Mouse (Mus musculus) thymus, adult 2 months (tissue): ENCODE data around the gene Lgals4.

Experiments
- CTCF ChIP-seq: fragments of 200-500 bp; IDR thresholded peaks from 2 replicates; pipeline ENCODE4 v1.5.1; 2012; ENCODE audit warnings: mild to moderate bottlenecking, control low read depth, low read length, moderate library complexity, borderline replicate concordance; ENCODE audit not compliant: control insufficient read depth, poor library complexity, insufficient read depth; ENCODE audit errors: extremely low read depth
- POLR2A ChIP-seq: fragments of 200-500 bp; IDR thresholded peaks from 2 replicates; pipeline ENCODE4 v1.6.1; 2012; ENCODE audit warnings: mild to moderate bottlenecking, low read length, control low read depth, moderate library complexity; ENCODE audit not compliant: control insufficient read depth, poor library complexity, insufficient read depth; ENCODE audit errors: extremely low read depth

DNA sequence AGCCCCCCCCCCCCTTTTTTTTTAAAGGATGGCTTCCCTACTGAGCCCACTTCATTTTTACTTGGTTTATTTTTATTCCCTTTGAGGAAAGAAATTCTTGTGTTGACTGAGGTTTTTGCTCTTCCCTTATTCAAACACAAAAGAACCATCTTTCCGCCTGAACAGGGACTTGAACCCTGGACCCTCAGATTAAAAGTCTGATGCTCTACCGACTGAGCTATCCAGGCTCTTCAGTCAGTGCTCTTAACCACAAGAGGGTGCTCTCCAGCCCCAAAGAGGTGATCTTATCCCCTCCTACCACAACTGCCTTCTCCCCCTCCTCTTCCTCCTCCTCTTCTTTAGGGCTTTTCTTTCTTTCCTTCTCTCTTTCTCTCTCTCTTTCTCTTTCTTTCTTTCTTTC lies 39.8 kb upstream of the Lgals4 start:
- TF ChIP-seq CTCF (no peak), POLR2A (no peak)
